In genomic region chr2:64048142-64048541, GRCm38 (mm10) we compare ENCODE assay signal across 37 mouse cellular contexts. TPM values are rescaled to one million over a fixed set of nuclear protein-coding genes. Genes with fewer than 3 reads are reported as not detected.
"Had no signal": no experiment of that assay in that cellular context is flagged by ENCODE, and none has a peak within 500 bp of the region (broad histone marks: within the 10 kb centered on the region; RNA-seq: fewer than 3 reads in every experiment).

No protein-coding gene starts in this region.

- H3K9me3 ChIP-seq: heart, embryonic 10.5 days; heart, embryonic 12.5 days; heart, embryonic 13.5 days; heart, embryonic 15.5 days; hindbrain, embryonic 10.5 days; hindbrain, embryonic 12.5 days; hindbrain, embryonic 13.5 days; hindbrain, embryonic 15.5 days; intestine, embryonic 15.5 days; kidney, embryonic 15.5 days had no signal

- H3K9ac ChIP-seq: heart, embryonic 12.5 days; heart, embryonic 13.5 days; heart, embryonic 15.5 days; hindbrain, embryonic 12.5 days; hindbrain, embryonic 13.5 days; hindbrain, embryonic 14.5 days; hindbrain, embryonic 15.5 days; intestine, embryonic 15.5 days; kidney, embryonic 15.5 days had no signal

- H3K4me3 ChIP-seq: heart, adult 2 months; heart, embryonic 10.5 days; heart, embryonic 12.5 days; heart, embryonic 13.5 days; heart, embryonic 15.5 days; hindbrain, embryonic 10.5 days; hindbrain, embryonic 12.5 days; hindbrain, embryonic 13.5 days; hindbrain, embryonic 15.5 days; intestine, embryonic 15.5 days; kidney, embryonic 15.5 days; layer of hippocampus, adult 2 months had no signal

- H3K36me3 ChIP-seq: heart, embryonic 10.5 days; heart, embryonic 12.5 days; heart, embryonic 13.5 days; heart, embryonic 15.5 days; hindbrain, embryonic 10.5 days; hindbrain, embryonic 12.5 days; hindbrain, embryonic 13.5 days; hindbrain, embryonic 15.5 days; intestine, embryonic 15.5 days; kidney, embryonic 15.5 days had no signal

- H3K27ac ChIP-seq: heart, embryonic 10.5 days; heart, embryonic 15.5 days; hindbrain, embryonic 10.5 days; hindbrain, embryonic 12.5 days; hindbrain, embryonic 13.5 days; hindbrain, embryonic 14.5 days; hindbrain, embryonic 15.5 days; hindbrain, postnatal 0 days; intestine, embryonic 15.5 days; kidney, embryonic 15.5 days; kidney, postnatal 0 days; layer of hippocampus, adult 2 months had no signal

- ATAC-seq: hindbrain, embryonic 16.5 days; hindbrain, postnatal 0 days; inflammation-experienced regulatory T-cells, adult 6 months; intestine, embryonic 15.5 days; intestine, embryonic 16.5 days; intestine, postnatal 0 days had no signal

- H3K4me2 ChIP-seq: heart, embryonic 11.5 days; heart, embryonic 12.5 days; heart, embryonic 13.5 days; heart, embryonic 15.5 days; hindbrain, embryonic 12.5 days; hindbrain, embryonic 13.5 days; hindbrain, embryonic 14.5 days; hindbrain, embryonic 15.5 days; intestine, embryonic 15.5 days; kidney, embryonic 15.5 days had no signal

- DNase-seq: heart, adult 18-20 months; heart, adult 2 months; heart, postnatal 14 days; heart, postnatal 36 days; heart, postnatal 4 days; kidney, adult 11 months; kidney, adult 18-20 months; kidney, adult 2 months; kidney, adult 8-10 months; kidney, adult 9 months; kidney, postnatal 10 days; kidney, postnatal 14 days; kidney, postnatal 25 days; kidney, postnatal 36 days; kidney, postnatal 4 days; layer of hippocampus, adult 9-11 months; layer of hippocampus, postnatal 36 days had no signal

- H3K4me1 ChIP-seq: hindbrain, embryonic 10.5 days; hindbrain, embryonic 12.5 days; hindbrain, embryonic 15.5 days; intestine, embryonic 15.5 days; kidney, embryonic 15.5 days had no signal

- H3K27me3 ChIP-seq: heart, embryonic 12.5 days; heart, embryonic 13.5 days; heart, embryonic 15.5 days; hindbrain, embryonic 12.5 days; hindbrain, embryonic 13.5 days; hindbrain, embryonic 15.5 days; intestine, embryonic 15.5 days; kidney, embryonic 15.5 days had no signal

RNA-seq across cellular contexts. Expression of gene Fign, which starts 49.7 kb away (rescaled TPM):
- total RNA-seq: hematopoietic stem cell, adult 5-6 weeks had no signal
